Mouse (Mus musculus): ENCODE results near the gene Lrrc75b.
"Not testable (repeated sequence)": the region's sequence is repeated elsewhere in the genome, so short reads cannot be mapped to it uniquely, and the experiment has no call there.

The Lrrc75b gene

GRCm38 (mm10) chr10:75568029-75568428, 7.9 kb upstream of the Lrrc75b start:
- in situ Hi-C loops (cut with MboI; ENCODE audit: low sequenced_read_pairs) = no loop called here

DNA sequence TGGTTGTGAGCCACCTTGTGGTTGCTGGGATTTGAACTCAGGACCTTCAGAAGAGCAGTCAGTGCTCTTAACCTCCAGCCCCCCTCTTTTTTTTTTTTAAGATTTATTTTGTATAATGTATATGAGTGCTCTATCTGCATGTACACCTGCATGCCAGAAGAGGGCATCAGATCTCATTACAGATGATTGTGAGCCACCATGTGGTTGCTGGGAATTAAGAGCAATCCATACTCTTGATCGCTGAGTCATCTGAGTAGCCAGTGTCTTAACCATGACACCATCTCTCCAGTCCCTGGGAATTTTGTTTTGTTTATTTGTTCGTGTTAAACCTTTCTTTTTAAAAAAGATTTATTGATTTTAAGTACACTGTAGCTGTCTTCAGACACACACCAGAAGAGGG, 6.6 kb upstream of the Lrrc75b start:
- in situ Hi-C loops (cut with MboI; ENCODE audit: low sequenced_read_pairs) = not testable (repeated sequence)

DNA sequence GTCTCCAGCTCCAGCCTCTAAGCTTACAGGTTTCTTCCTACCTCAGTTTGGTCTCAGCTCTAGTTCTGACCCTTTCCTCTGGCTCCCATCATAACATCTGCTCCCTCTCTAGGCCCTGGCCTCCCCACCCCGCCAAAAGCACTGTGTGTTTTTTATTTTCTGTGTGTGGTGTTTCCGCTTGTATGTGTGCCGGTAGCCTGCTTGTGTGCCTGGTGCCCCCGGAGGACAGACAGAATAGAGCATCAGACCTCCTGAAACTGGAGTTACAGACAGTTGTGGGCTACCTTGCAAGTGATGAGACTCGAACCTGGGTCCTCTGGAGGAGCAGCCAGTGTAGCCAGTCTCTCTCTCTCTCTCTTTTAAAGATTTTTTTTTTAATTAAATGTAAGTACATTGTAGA, 6.2 kb upstream of the Lrrc75b start:
- in situ Hi-C loops (cut with MboI; ENCODE audit: low sequenced_read_pairs) = no loop called here

DNA sequence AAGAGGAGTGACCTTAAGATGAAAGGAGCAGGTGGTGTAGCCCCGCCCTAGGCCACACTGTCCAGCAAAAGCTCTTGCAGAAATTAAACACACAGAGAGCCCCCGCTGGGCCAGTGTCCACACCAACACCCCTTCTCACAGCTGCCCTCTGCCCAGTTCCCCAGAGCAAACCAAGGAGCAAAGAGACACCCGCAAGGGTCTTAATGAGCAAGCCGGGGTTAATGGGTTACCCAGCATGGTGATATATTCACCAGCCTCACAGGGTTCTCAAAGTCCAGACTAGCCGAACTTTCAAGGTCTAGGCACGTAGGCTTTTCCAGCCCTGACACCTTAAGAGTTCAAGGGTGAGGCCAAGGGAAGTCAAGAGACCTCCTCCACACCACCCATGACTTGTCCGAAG, 5.8 kb upstream of the Lrrc75b start:
- in situ Hi-C loops (cut with MboI; ENCODE audit: low sequenced_read_pairs) = no loop called here

DNA sequence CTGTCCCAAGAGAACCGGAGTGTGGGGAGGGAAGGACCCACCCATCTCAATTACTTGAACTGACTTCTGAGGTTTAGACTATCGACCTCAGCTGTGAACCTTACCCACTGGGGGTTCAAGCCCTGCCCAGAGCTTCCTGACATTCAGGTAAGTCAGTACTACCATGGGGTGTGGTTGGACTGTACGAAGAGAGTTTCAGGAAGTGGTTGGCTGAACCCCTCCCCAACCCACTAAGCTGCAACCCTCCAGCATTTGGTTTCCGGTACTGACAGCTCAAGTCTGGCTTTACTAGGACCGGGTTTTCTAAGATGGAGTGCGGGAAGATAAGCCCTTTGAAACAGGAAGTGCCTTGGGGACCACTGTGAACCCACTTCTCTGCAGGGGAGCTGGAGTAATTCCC, 5.3 kb upstream of the Lrrc75b start:
- in situ Hi-C loops (cut with MboI; ENCODE audit: low sequenced_read_pairs) = no loop called here

DNA sequence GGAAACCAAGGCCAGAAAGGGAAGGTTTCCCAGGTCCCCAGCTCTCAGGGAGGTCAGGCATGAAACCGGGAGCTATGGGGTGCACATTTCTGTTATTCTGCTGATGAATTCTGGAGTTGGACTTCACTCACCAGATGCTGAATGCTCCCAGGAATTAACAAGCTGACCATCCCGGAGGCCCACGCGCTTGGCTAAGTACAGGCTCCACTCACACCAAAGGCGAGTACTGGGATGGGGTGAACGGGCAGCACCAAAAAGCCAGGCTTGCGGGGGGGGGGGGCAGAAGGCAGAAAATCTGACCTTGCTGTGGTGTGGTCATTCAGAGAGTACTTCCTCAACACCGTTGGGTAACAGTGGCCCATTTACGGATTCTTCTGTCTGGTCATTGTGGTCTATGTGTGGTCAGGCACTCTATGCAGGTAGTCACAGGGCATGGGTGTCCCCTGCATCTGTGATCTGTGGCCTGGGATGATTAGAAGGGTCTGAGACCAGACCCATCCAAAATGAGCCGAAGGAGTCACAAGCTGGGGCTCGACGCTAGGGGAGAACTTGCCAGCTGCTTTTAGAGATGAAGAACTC, 4.6 kb upstream of the Lrrc75b start:
- in situ Hi-C loops (cut with MboI; ENCODE audit: low sequenced_read_pairs) = no loop called here

DNA sequence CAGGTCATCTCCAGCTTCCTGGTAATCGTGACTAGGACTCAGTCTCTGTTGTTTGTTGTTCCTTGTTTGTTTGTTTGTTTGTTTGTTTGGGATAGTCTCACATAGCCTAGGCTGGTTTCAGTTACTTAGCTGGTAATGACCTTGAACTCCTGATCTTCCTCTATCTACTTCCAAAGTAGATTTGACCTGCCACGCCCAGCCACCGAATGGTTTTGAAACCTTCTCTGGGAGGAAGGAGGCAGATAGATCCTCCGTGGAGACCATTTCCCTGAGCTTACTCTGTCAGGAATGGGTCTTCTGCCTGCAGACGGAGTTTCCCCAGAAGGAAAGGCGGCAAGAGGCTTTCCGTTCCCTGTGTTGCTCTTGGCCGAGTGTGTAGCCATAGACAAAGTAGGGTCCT, 2.5 kb upstream of the Lrrc75b start:
- in situ Hi-C loops (cut with MboI; ENCODE audit: low sequenced_read_pairs) = no loop called here

DNA sequence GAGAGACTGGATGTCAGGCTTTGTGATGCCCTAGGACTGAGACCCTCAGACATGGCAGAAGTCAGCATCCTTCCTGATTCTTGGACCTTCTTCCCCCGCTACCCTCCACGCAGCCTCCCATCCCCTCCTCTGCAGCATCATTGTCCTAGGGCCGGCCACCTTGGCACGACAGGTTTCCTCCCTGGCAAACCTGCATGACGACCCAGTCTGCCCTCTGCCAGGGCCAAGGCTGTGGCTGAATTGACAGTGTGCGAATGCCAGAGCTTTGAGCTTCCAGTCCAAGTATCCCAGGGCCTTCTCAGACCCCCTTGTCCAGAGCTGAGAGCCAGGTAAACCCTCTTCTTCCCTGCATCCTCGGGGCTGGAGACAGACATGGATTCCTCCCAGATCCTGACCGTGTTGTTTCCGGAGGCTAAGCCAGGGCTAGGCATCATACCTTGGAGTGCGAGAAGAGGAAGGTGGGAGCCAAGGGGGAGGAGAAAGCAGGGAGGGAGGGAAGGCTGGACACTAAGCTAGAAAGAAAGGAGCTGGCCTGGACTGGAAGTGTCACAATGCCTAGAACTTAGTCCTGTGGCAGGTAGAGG, 1.0 kb upstream of the Lrrc75b start, which contains the start of gene Ggt1:
Gene Ggt1, plus strand, starts transcription at position 534 of the 584 bp plus-strand sequence.
- in situ Hi-C loops (cut with MboI; ENCODE audit: low sequenced_read_pairs) = no loop called here

- in situ Hi-C loops (cut with MboI; ENCODE audit: low sequenced_read_pairs) = no loop called here
These were observed 394 bp upstream of the Lrrc75b start for GRCm38 (mm10) chr10:75560549-75560899.

DNA sequence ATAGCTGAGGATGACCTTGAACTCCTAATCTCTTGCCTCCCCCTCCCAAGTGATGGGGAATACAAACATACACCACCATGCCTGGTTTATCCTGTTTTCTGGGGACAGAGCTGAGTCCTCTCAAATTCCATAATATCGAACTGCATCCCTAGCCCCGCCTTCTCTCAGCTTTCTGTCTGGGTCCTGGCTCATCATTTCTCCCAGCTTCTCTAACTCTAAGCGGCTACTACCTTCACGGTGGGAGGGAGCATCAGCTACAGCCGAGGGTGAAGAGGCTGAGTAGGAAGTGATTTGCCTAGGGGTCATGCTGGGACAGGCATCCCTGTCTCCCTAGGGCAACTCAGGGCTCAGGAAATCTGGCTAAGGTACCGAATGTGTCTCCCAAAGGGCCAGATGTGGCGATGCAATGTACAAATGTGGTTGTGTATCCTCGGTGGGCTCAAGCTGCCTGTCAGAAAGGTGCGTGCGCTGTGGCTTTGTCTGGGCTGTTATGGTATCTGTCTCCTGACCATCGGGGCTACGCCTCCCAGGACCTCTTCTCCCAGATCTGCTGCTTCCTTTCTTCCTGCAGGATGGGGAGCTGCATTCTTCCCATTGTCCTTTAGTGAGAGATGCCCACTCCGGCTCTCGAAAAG, 972 bp downstream of the Lrrc75b start:
- in situ Hi-C loops (cut with MboI; ENCODE audit: low sequenced_read_pairs) = no loop called here

- in situ Hi-C loops (cut with MboI; ENCODE audit: low sequenced_read_pairs) = no loop called here
These were observed 1.6 kb downstream of the Lrrc75b start for GRCm38 (mm10) chr10:75558515-75558914.

GRCm38 (mm10) chr10:75556026-75556425, 4.1 kb downstream of the Lrrc75b start:
- in situ Hi-C loops (cut with MboI; ENCODE audit: low sequenced_read_pairs) = no loop called here

- in situ Hi-C loops (cut with MboI; ENCODE audit: low sequenced_read_pairs) = no loop called here
These were observed 4.6 kb downstream of the Lrrc75b start for GRCm38 (mm10) chr10:75555557-75555956.

- in situ Hi-C loops (cut with MboI; ENCODE audit: low sequenced_read_pairs) = no loop called here
These were observed 6.0 kb downstream of the Lrrc75b start for GRCm38 (mm10) chr10:75554090-75554489.

GRCm38 (mm10) chr10:75552701-75553450, 7.3 kb downstream of the Lrrc75b start:
- in situ Hi-C loops (cut with MboI; ENCODE audit: low sequenced_read_pairs) = no loop called here

DNA sequence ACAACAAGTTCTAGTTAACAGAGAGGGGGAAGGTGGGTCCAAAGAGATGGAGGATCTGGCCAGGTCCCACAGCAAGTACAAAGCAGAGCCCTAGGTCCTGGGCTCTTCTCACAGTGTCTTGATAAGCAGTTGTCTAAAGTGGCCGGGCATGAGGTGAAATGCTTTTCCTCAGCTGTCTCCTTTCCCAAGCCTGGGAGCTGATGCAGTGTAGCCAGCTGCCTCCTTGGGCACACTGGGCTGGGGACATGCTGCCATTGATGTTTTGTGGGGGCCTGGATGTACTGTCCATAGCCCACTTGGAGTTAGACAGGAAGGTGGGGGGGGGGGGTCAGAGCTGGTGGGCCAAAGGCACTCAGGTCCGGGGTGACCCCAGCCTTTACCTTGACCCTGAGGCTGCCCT, 8.0 kb downstream of the Lrrc75b start:
- in situ Hi-C loops (cut with MboI; ENCODE audit: low sequenced_read_pairs) = no loop called here

DNA sequence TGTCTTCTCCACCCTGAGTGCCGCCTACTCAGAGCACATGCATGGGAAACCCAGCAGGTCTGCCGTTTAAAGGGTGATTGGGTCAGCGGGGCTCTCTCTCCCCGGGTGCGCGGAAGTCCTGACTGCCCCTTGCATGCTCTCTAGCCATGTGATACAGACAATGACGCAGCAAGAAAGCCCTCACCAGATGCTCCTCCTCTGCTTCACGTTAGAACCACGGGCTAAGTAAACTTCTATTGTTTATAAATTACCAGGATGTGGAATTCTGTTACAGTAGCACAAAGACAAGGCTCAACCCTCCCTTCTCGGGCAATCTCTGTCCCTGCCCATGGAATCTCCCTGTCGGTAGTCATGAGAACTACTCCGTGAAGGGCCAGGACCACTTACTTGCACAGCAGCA, 9.0 kb downstream of the Lrrc75b start:
- in situ Hi-C loops (cut with MboI; ENCODE audit: low sequenced_read_pairs) = no loop called here

DNA sequence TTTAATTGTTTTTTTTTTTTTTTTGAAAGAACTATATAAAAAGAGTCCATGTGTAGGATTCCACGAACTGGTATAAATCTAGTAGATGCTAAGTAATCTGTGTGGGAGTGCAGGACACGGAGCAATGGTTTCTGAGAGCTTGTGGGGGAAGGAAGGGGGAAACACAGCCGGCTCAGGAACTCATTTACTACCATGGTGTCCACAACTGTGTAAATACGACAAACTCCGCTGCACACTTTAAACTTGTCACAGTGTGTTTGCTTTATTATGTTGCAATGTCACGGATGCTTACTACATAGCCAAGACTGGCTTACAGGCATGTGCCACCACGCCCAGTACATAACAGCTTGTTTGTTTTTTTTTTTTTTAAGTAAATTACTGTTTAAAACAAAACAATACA, 10.2 kb downstream of the Lrrc75b start:
- in situ Hi-C loops (cut with MboI; ENCODE audit: low sequenced_read_pairs) = no loop called here

- in situ Hi-C loops (cut with MboI; ENCODE audit: low sequenced_read_pairs) = no loop called here
These were observed 11.6 kb downstream of the Lrrc75b start for GRCm38 (mm10) chr10:75548486-75548885.

DNA sequence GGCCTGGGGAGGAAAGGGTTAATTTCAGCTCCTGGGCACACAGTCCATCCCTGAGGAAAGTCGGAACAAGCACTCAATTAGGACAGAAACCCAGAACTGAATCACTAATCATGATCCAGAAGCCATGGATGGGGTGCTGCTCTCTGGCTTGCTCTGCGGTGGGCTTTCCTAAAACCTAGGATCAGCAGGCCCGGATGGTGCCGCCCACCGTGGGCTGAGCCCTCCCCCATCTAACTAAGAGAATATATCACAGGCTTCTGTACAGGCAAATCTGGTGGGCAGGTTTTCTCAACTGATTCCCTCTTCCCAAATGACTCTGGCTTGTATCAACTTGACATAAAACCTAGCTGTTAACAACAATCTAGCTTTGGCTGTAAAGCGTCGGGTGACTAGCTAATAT, 12.2 kb downstream of the Lrrc75b start:
- in situ Hi-C loops (cut with MboI; ENCODE audit: low sequenced_read_pairs) = no loop called here

DNA sequence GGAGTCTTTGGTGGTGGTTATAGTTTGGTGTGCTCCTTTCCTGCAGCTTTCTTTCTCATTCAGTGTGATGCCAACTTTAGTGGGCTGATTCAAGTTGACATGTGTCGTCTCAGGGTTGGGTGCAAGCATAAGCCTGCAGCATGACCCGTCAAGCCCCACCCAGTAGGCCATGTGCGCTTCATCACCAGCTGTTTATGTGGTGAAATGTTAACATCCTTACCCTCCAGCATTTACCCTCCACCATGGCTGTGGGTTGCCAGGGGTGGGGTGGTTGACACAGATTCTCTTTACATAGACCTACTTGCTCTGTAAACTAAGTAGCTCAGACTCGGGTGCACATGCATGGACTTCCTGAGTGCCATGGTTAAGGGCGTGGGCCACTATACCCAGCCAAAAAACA, 24.0 kb downstream of the Lrrc75b start:
- in situ Hi-C loops (cut with MboI; ENCODE audit: low sequenced_read_pairs) = no loop called here

- in situ Hi-C loops (cut with MboI; ENCODE audit: low sequenced_read_pairs) = no loop called here
These were observed 24.7 kb downstream of the Lrrc75b start for GRCm38 (mm10) chr10:75535423-75535822.
